Mouse (Mus musculus): Measurements from ENCODE around the gene Ttc4. TPM values are rescaled to one million over a fixed set of nuclear protein-coding genes. Genes with fewer than 3 reads are reported as not detected.

The Ttc4 gene
- polyA plus RNA-seq (2015; fragmentation: Nextera tagmentation; extraction: Ambion mirVana), result 126 and 139 TPM in 2 replicates

DNA sequence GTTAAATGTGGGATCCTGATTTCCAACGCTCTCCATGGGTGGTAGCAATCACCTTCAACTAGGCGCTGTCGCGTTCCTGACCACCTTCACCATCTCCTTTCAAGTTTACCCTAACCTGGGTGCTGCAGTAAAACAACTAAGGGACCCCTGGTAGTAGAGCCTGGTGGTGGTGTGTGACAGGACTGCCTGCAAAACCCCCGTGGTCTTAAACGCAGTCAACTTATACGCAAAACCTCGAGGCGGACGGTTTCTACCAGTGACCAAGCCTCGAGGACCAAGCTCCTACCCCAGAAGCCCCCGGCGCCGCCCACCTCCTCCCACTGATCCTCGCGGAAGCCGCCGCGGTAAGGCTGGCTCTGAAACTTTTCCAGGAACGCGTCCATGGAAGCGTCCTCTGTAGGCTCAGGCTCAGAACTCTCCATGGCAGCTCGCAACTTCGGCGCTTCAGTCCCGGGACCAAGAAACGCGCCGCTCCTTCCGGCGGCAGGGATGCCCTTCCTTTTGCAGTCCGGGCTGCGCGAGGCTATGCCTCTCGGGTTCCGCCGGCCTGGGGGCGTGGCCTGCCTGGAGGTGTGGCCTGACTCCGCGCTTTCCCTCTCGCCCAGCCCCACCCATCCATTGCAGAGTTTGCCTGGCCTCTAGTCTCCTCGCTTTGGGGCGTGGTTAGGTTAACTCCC, at the start of gene Ttc4:
Ttc4 (minus strand) TSS at position 503 of the 677 bp plus-strand sequence.
- H3K9ac ChIP-seq (replicated peaks; ENCODE audit: low read length), result peak within 1 kb of the TSS; percentile 93
- WGBS, result under 1% methylated on average over 43 of the region's 43 CpGs
- ATAC-seq (ENCODE audit: low FRiP score, low TSS enrichment), result peak; percentile 97
- H3K4me1 ChIP-seq (ENCODE audit: insufficient read depth, low read length), result peaks cover 8% of the 10 kb centered on the region
- peak within 1 kb of the TSS; percentile 93 for H3K4me2 ChIP-seq (replicated peaks; ENCODE audit: low read depth, low read length)
- no peaks in the 10 kb centered on the region for H3K9me3 ChIP-seq (ENCODE audit: low read length)
- peak within 1 kb of the TSS; percentile 73; the same call in 1 of the 2 replicates for H3K27ac ChIP-seq (ENCODE audit: low read length)
- H3K27me3 ChIP-seq (ENCODE audit: insufficient read depth, low read length), result no peaks in the 10 kb centered on the region
- peak within 1 kb of the TSS; percentile 95 for H3K4me3 ChIP-seq (ENCODE audit: low read length)
- H3K36me3 ChIP-seq (ENCODE audit: insufficient read depth, low read length), result peaks cover 22% of the 10 kb centered on the region

GRCm38 (mm10) chr4:106720631-106721030, 41.9 kb upstream of the Ttc4 start:
- H3K36me3 ChIP-seq (ENCODE audit: insufficient read depth, low read length), result no peaks in the 10 kb centered on the region
- no peak overlapping the region for H3K9ac ChIP-seq (replicated peaks; ENCODE audit: low read length)
- no peaks in the 10 kb centered on the region for H3K27me3 ChIP-seq (ENCODE audit: insufficient read depth, low read length)
- no peaks in the 10 kb centered on the region for H3K9me3 ChIP-seq (ENCODE audit: low read length)
- no peak overlapping the region for H3K4me2 ChIP-seq (replicated peaks; ENCODE audit: low read depth, low read length)
- WGBS, result 87% methylated on average over 4 of the region's 4 CpGs
- H3K27ac ChIP-seq (ENCODE audit: low read length), result no peak overlapping the region
- ATAC-seq (ENCODE audit: low FRiP score, low TSS enrichment), result no peak
- no peak overlapping the region for H3K4me3 ChIP-seq (ENCODE audit: low read length)
- H3K4me1 ChIP-seq (ENCODE audit: insufficient read depth, low read length), result no peaks in the 10 kb centered on the region

GRCm38 (mm10) chr4:106713622-106714021, 34.9 kb upstream of the Ttc4 start:
- H3K4me1 ChIP-seq (ENCODE audit: insufficient read depth, low read length), result no peaks in the 10 kb centered on the region
- no peak overlapping the region for H3K4me2 ChIP-seq (replicated peaks; ENCODE audit: low read depth, low read length)
- 87% methylated on average over 6 of the region's 6 CpGs for WGBS
- H3K4me3 ChIP-seq (ENCODE audit: low read length), result no peak overlapping the region
- no peaks in the 10 kb centered on the region for H3K9me3 ChIP-seq (ENCODE audit: low read length)
- ATAC-seq (ENCODE audit: low FRiP score, low TSS enrichment), result no peak
- no peaks in the 10 kb centered on the region for H3K27me3 ChIP-seq (ENCODE audit: insufficient read depth, low read length)
- no peak overlapping the region for H3K27ac ChIP-seq (ENCODE audit: low read length)
- no peak overlapping the region for H3K9ac ChIP-seq (replicated peaks; ENCODE audit: low read length)
- no peaks in the 10 kb centered on the region for H3K36me3 ChIP-seq (ENCODE audit: insufficient read depth, low read length)

- H3K36me3 ChIP-seq (ENCODE audit: insufficient read depth, low read length), result no peaks in the 10 kb centered on the region
- WGBS, result 0% methylated on average over 8 of the region's 8 CpGs
- H3K4me2 ChIP-seq (replicated peaks; ENCODE audit: low read depth, low read length), result peak overlapping the region; percentile 39
- H3K4me3 ChIP-seq (ENCODE audit: low read length), result peak overlapping the region; percentile 16; the same call in 1 of the 2 replicates
- peaks cover 4% of the 10 kb centered on the region; the same call in 1 of the 2 replicates for H3K4me1 ChIP-seq (ENCODE audit: insufficient read depth, low read length)
- no peaks in the 10 kb centered on the region for H3K27me3 ChIP-seq (ENCODE audit: insufficient read depth, low read length)
- H3K9ac ChIP-seq (replicated peaks; ENCODE audit: low read length), result no peak overlapping the region
- H3K27ac ChIP-seq (ENCODE audit: low read length), result no peak overlapping the region
- no peaks in the 10 kb centered on the region for H3K9me3 ChIP-seq (ENCODE audit: low read length)
- ATAC-seq (ENCODE audit: low FRiP score, low TSS enrichment), result peak; percentile 50; the same call in 1 of the 2 replicates
Observed at GRCm38 (mm10) chr4:106708408-106708807, 29.7 kb upstream of the Ttc4 start.

DNA sequence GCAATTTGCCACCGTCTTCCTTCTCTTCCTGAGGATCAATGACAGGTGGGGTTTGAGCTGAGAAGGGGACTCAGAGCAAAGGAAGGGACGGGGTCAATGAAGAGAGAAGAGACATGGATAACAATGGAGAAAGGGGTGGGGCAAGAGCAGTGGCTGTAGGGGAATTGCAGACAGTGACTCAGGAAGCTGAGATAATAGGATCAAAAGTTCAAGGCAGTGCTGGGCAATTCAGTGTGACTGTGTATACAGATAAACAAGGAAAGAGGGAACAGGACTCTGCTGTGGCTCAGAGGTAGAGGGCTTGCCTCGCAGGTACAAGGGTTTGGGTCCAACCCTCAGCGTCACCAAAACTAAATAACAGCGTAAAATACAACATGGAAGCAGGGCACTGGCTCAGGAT, 29.2 kb upstream of the Ttc4 start:
- H3K9me3 ChIP-seq (ENCODE audit: low read length), result no peaks in the 10 kb centered on the region
- H3K27me3 ChIP-seq (ENCODE audit: insufficient read depth, low read length), result no peaks in the 10 kb centered on the region
- no peak overlapping the region for H3K9ac ChIP-seq (replicated peaks; ENCODE audit: low read length)
- peak overlapping the region; percentile 39 for H3K4me2 ChIP-seq (replicated peaks; ENCODE audit: low read depth, low read length)
- ATAC-seq (ENCODE audit: low FRiP score, low TSS enrichment), result 0 out of 2 replicates have a peak, but pooled peaks have one; percentile 5
- WGBS, result 40% methylated on average over 5 of the region's 5 CpGs
- no peak overlapping the region for H3K27ac ChIP-seq (ENCODE audit: low read length)
- peaks cover 4% of the 10 kb centered on the region; the same call in 1 of the 2 replicates for H3K4me1 ChIP-seq (ENCODE audit: insufficient read depth, low read length)
- no peaks in the 10 kb centered on the region for H3K36me3 ChIP-seq (ENCODE audit: insufficient read depth, low read length)
- no peak overlapping the region; the same call in 1 of the 2 replicates for H3K4me3 ChIP-seq (ENCODE audit: low read length)

DNA sequence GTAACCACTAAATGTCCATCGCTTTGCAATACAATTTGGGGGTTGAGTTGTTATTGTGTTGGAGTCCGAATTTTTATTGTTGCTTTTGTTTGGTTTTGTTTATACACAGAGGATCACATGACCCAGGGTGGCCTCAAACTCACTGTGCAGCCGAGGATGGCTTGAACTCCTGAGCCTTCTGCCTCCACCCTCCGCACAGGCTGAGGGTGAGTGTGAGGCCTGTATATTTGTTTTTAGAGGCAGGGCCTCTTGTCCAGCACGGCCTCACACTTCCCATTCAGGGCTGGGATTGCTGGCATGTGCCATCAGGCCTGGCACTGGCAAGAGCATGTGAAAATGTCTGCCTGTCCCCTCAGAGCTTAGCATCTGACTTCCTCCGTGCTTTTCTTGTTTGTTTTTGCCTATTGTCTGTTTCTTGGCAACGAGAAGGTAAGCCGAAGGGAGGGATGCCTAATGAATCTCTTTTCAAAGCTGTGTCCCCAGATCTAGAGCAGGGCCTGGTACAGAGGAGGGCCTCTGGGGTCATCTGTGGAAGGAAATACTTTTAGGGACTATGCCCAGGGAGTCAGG, 26.4 kb upstream of the Ttc4 start:
- H3K4me2 ChIP-seq (replicated peaks; ENCODE audit: low read depth, low read length), result no peak overlapping the region
- no peak overlapping the region for H3K27ac ChIP-seq (ENCODE audit: low read length)
- no peaks in the 10 kb centered on the region for H3K27me3 ChIP-seq (ENCODE audit: insufficient read depth, low read length)
- H3K36me3 ChIP-seq (ENCODE audit: insufficient read depth, low read length), result no peaks in the 10 kb centered on the region
- H3K9ac ChIP-seq (replicated peaks; ENCODE audit: low read length), result no peak overlapping the region
- no peaks in the 10 kb centered on the region for H3K9me3 ChIP-seq (ENCODE audit: low read length)
- H3K4me1 ChIP-seq (ENCODE audit: insufficient read depth, low read length), result peaks cover 10% of the 10 kb centered on the region
- no peak for ATAC-seq (ENCODE audit: low FRiP score, low TSS enrichment)
- no peak overlapping the region for H3K4me3 ChIP-seq (ENCODE audit: low read length)
- WGBS, result 41% methylated on average over 8 of the region's 8 CpGs

DNA sequence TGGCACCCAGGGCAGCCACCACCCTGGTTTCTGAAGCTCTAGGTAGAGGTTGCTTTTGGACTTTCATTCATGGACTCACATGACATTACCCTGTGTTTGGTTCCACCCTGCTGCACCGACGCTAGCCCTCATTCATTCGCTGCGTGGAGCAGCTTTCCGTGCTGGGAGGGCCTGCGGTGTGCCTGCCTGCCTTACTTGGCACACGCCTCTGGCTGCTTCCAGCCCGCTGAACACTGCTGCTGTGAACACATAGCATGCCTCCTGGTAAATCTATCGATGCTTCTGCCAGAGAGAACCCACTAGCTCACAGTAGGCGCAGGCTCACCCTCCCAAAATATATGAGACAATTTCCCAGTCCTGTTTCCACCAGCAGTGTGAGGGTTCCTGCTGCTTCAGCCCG, 25.7 kb upstream of the Ttc4 start:
- WGBS, result 51% methylated on average over 11 of the region's 11 CpGs
- Histone ChIP-seq H3K9me3 (ENCODE audit: low read length) (no peaks in the 10 kb centered on the region), H3K27me3 (ENCODE audit: insufficient read depth, low read length) (no peaks in the 10 kb centered on the region), H3K4me3 (ENCODE audit: low read length) (no peak overlapping the region), H3K36me3 (ENCODE audit: insufficient read depth, low read length) (no peaks in the 10 kb centered on the region), H3K27ac (ENCODE audit: low read length) (no peak overlapping the region), H3K4me1 (ENCODE audit: insufficient read depth, low read length) (peaks cover 12% of the 10 kb centered on the region), H3K9ac (replicated peaks; ENCODE audit: low read length) (no peak overlapping the region), H3K4me2 (replicated peaks; ENCODE audit: low read depth, low read length) (no peak overlapping the region)
- ATAC-seq (ENCODE audit: low FRiP score, low TSS enrichment), result 0 out of 2 replicates have a peak, but pooled peaks have one; percentile 13

- Histone ChIP-seq H3K9ac (replicated peaks; ENCODE audit: low read length) (no peak overlapping the region), H3K27me3 (ENCODE audit: insufficient read depth, low read length) (no peaks in the 10 kb centered on the region), H3K4me1 (ENCODE audit: insufficient read depth, low read length) (peaks cover 12% of the 10 kb centered on the region), H3K27ac (ENCODE audit: low read length) (no peak overlapping the region), H3K36me3 (ENCODE audit: insufficient read depth, low read length) (no peaks in the 10 kb centered on the region), H3K4me2 (replicated peaks; ENCODE audit: low read depth, low read length) (no peak overlapping the region), H3K4me3 (ENCODE audit: low read length) (no peak overlapping the region), H3K9me3 (ENCODE audit: low read length) (no peaks in the 10 kb centered on the region)
- WGBS, result 78% methylated on average over 10 of the region's 10 CpGs
- ATAC-seq (ENCODE audit: low FRiP score, low TSS enrichment), result no peak
Observed at GRCm38 (mm10) chr4:106703956-106704355, 25.2 kb upstream of the Ttc4 start.

DNA sequence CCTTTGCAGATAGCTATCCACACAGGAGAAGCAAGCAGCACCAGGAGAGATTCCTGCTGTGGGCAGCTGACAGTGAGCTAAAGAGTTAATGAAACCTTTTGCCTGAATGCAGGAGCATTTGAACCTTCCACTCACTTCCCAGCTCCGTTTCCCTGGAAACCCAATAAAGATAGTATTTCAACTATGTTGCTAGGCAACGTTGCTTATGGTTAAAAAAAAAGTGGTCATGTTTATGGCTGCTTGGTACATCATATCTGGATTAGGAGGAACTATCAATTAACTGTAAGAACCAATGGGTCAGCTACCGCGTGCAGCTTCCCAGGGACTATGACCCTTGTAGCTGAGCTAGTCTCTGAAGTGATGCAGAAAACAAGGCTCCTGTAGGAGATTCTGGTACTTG, 22.1 kb upstream of the Ttc4 start:
- H3K27me3 ChIP-seq (ENCODE audit: insufficient read depth, low read length), result no peaks in the 10 kb centered on the region
- no peaks in the 10 kb centered on the region for H3K9me3 ChIP-seq (ENCODE audit: low read length)
- no peak overlapping the region for H3K27ac ChIP-seq (ENCODE audit: low read length)
- H3K36me3 ChIP-seq (ENCODE audit: insufficient read depth, low read length), result no peaks in the 10 kb centered on the region
- no peak overlapping the region for H3K4me3 ChIP-seq (ENCODE audit: low read length)
- WGBS, result 32% methylated on average over 4 of the region's 4 CpGs
- peaks cover 8% of the 10 kb centered on the region for H3K4me1 ChIP-seq (ENCODE audit: insufficient read depth, low read length)
- ATAC-seq (ENCODE audit: low FRiP score, low TSS enrichment), result no peak
- no peak overlapping the region for H3K9ac ChIP-seq (replicated peaks; ENCODE audit: low read length)
- no peak overlapping the region for H3K4me2 ChIP-seq (replicated peaks; ENCODE audit: low read depth, low read length)

DNA sequence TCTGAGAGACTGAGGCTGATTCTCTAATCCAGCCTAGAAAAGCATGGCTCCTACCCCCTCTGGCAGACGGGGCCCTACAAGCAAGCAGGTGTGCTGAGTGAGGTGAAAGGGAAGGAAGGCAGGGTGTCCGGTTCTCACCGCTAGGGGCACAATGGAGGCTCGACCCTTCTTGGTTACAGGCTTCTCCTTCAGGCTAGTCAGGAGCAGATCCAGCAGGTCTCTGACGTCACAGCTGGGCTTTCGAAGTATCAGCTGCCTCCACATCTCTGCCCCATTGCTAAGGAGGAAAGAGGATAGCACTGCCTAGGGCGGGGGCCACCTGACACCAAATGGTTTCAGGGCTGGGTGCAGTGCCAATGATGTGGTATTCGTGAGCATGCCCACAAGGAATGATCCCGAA, 21.2 kb upstream of the Ttc4 start:
- H3K4me3 ChIP-seq (ENCODE audit: low read length), result no peak overlapping the region
- WGBS, result 17% methylated on average over 9 of the region's 9 CpGs
- H3K27me3 ChIP-seq (ENCODE audit: insufficient read depth, low read length), result no peaks in the 10 kb centered on the region
- H3K4me1 ChIP-seq (ENCODE audit: insufficient read depth, low read length), result peaks cover 8% of the 10 kb centered on the region
- no peaks in the 10 kb centered on the region for H3K36me3 ChIP-seq (ENCODE audit: insufficient read depth, low read length)
- peak; percentile 60; the same call in 1 of the 2 replicates for ATAC-seq (ENCODE audit: low FRiP score, low TSS enrichment)
- no peak overlapping the region for H3K27ac ChIP-seq (ENCODE audit: low read length)
- H3K4me2 ChIP-seq (replicated peaks; ENCODE audit: low read depth, low read length), result no peak overlapping the region
- no peak overlapping the region for H3K9ac ChIP-seq (replicated peaks; ENCODE audit: low read length)
- no peaks in the 10 kb centered on the region for H3K9me3 ChIP-seq (ENCODE audit: low read length)

All from kidney, embryonic 16.5 days (tissue).